Mouse (Mus musculus) adrenal gland, postnatal 0 days (tissue): Measurements from ENCODE around the gene Lce1i. TPM values are rescaled to one million over a fixed set of nuclear protein-coding genes. Genes with fewer than 3 reads are reported as not detected.

ENCODE experiments used
- polyA plus RNA-seq: library from polyadenylated mRNA; unstranded; fragments of >200 nt; fragmentation: Nextera tagmentation; extraction: Ambion mirVana; gene quantifications from 2 replicates; pipeline ENCODE4 v1.2.1, GENCODE M21; 2015

Gene Lce1i
- not detected in 2 replicates for polyA plus RNA-seq

GRCm38 (mm10) chr3:92778799-92779198 lies at the start of gene Lce1i:
Gene Lce1i (minus strand): TSS chr3:92778899.

GRCm38 (mm10) chr3:92827108-92827507 lies 48.4 kb upstream of the Lce1i start, which contains the start of gene Kprp:
Gene Kprp (minus strand): TSS chr3:92827247.

GRCm38 (mm10) chr3:92807791-92808190 lies 29.1 kb upstream of the Lce1i start, which contains the start of gene Lce1k:
Gene Lce1k (minus strand): TSS chr3:92807891.

GRCm38 (mm10) chr3:92790414-92790813 lies 11.7 kb upstream of the Lce1i start, which contains the start of gene Lce1j:
Gene Lce1j (minus strand): TSS chr3:92790514.

GRCm38 (mm10) chr3:92764965-92765364 lies 13.7 kb downstream of the Lce1i start, which contains the start of gene Lce1h:
Gene Lce1h (minus strand): TSS chr3:92765065.

GRCm38 (mm10) chr3:92752238-92752637 lies 26.5 kb downstream of the Lce1i start, which contains the start of gene Lce1g:
Gene Lce1g (minus strand): TSS chr3:92752338.

GRCm38 (mm10) chr3:92738996-92739395 lies 39.7 kb downstream of the Lce1i start, which contains the start of gene Gm38119:
Gene Gm38119 (minus strand): TSS chr3:92739096.

Other genes with a start within 250 kb of the Lce1i start
- not detected in 2 replicates for gene 2310046K23Rik, start 244.4 kb downstream of the Lce1i start, polyA plus RNA-seq
- 0.38 TPM in 1 of 2 replicates, not detected in the other for gene Ivl, start 205.2 kb downstream of the Lce1i start, polyA plus RNA-seq
- gene Smcp, start 189.9 kb downstream of the Lce1i start, polyA plus RNA-seq = 0.15 and 0.84 TPM in 2 replicates
- gene 2210017I01Rik, start 171.4 kb downstream of the Lce1i start, polyA plus RNA-seq = not detected in 2 replicates
- gene Lce6a, start 157.2 kb downstream of the Lce1i start, polyA plus RNA-seq = 3.2 and 3.3 TPM in 2 replicates
- gene Lce1a1, start 130.6 kb downstream of the Lce1i start, polyA plus RNA-seq = 0.71 TPM in 1 of 2 replicates, not detected in the other
- gene Lce1b, start 122.0 kb downstream of the Lce1i start, polyA plus RNA-seq = 0.35 TPM in 1 of 2 replicates, not detected in the other
- gene Lce1a2, start 108.6 kb downstream of the Lce1i start, polyA plus RNA-seq = 1.1 TPM in 1 of 2 replicates, not detected in the other
- 2.4 TPM in 1 of 2 replicates, not detected in the other for gene Lce1c, start 99.7 kb downstream of the Lce1i start, polyA plus RNA-seq
- gene Lce1d, start 91.7 kb downstream of the Lce1i start, polyA plus RNA-seq = 0.91 TPM in 1 of 2 replicates, not detected in the other
- 1.1 TPM in 1 of 2 replicates, not detected in the other for gene Lce1e, start 69.8 kb downstream of the Lce1i start, polyA plus RNA-seq
- gene Lce1f, start 58.5 kb downstream of the Lce1i start, polyA plus RNA-seq = 1.1 TPM in 1 of 2 replicates, not detected in the other
- not detected in 2 replicates for gene Gm38119, start 39.8 kb downstream of the Lce1i start, polyA plus RNA-seq
- not detected in 2 replicates for gene Lce1g, start 26.6 kb downstream of the Lce1i start, polyA plus RNA-seq
- gene Lce1h, start 13.8 kb downstream of the Lce1i start, polyA plus RNA-seq = 0.93 TPM in 1 of 2 replicates, not detected in the other
- 0.61 TPM in 1 of 2 replicates, not detected in the other for gene Lce1j, start 11.6 kb upstream of the Lce1i start, polyA plus RNA-seq
- not detected in 2 replicates for gene Lce1k, start 29.0 kb upstream of the Lce1i start, polyA plus RNA-seq
- 0.09 TPM in 1 of 2 replicates, not detected in the other for gene Kprp, start 48.3 kb upstream of the Lce1i start, polyA plus RNA-seq
- 1.2 TPM in 1 of 2 replicates, not detected in the other for gene Lce1l, start 72.4 kb upstream of the Lce1i start, polyA plus RNA-seq
- 0.24 TPM in 1 of 2 replicates, not detected in the other for gene 2310050C09Rik, start 91.3 kb upstream of the Lce1i start, polyA plus RNA-seq
- gene Lce3a, start 147.3 kb upstream of the Lce1i start, polyA plus RNA-seq = 1.8 TPM in 1 of 2 replicates, not detected in the other
- 1.2 TPM in 1 of 2 replicates, not detected in the other for gene Lce3b, start 154.1 kb upstream of the Lce1i start, polyA plus RNA-seq
- gene Lce3c, start 165.6 kb upstream of the Lce1i start, polyA plus RNA-seq = 5.1 TPM in 1 of 2 replicates, not detected in the other
- gene Lce3d, start 178.5 kb upstream of the Lce1i start, polyA plus RNA-seq = not detected in 2 replicates
- gene Lce3e, start 188.2 kb upstream of the Lce1i start, polyA plus RNA-seq = 2.8 TPM in 1 of 2 replicates, not detected in the other
- gene Lce3f, start 213.3 kb upstream of the Lce1i start, polyA plus RNA-seq = 0.76 and 3.7 TPM in 2 replicates
- 5.8 TPM in 1 of 2 replicates, not detected in the other for gene Crct1, start 236.8 kb upstream of the Lce1i start, polyA plus RNA-seq
- gene Lce1m, start 240.2 kb upstream of the Lce1i start, polyA plus RNA-seq = 0.82 TPM in 1 of 2 replicates, not detected in the other